Mouse (Mus musculus): ENCODE results near the gene Bud13. TPM values are rescaled to one million over a fixed set of nuclear protein-coding genes. Genes with fewer than 3 reads are reported as not detected.

The Bud13 gene
- 20.8 TPM for polyA plus RNA-seq (2017; shearing (Covaris generic))

GRCm38 (mm10) chr9:46282631-46283436 lies at the start of gene Bud13:
TSS of gene Bud13 (plus strand) at chr9:46283008.

GRCm38 (mm10) chr9:46235596-46235648 lies 47.4 kb upstream of the Bud13 start, which contains the start of gene Apoc3:
TSS of gene Apoc3 (minus strand) at chr9:46235636.

GRCm38 (mm10) chr9:46240526-46241153 lies 42.2 kb upstream of the Bud13 start, which contains the start of gene Apoa4:
TSS of gene Apoa4 (plus strand) at chr9:46240696.

GRCm38 (mm10) chr9:46268343-46268873 lies 14.4 kb upstream of the Bud13 start, which contains the start of gene Apoa5:
TSS of gene Apoa5 (plus strand) at chr9:46268633.

GRCm38 (mm10) chr9:46272677-46273454 lies 9.9 kb upstream of the Bud13 start, which contains the start of gene Zpr1:
TSS of gene Zpr1 (plus strand) at chr9:46273064.

GRCm38 (mm10) chr9:46319886-46320285 lies 37.1 kb downstream of the Bud13 start, which contains the start of gene 4931429L15Rik:
TSS of gene 4931429L15Rik (minus strand) at chr9:46319986.

Other genes starting within 250 kb of the Bud13 start
- gene Apoa1, start 54.4 kb upstream of the Bud13 start, polyA plus RNA-seq (2017; shearing (Covaris generic)): not detected
- gene Apoc3, start 47.4 kb upstream of the Bud13 start, polyA plus RNA-seq (2017; shearing (Covaris generic)): not detected
- not detected for gene Apoa4, start 42.3 kb upstream of the Bud13 start, polyA plus RNA-seq (2017; shearing (Covaris generic))
- gene Apoa5, start 14.4 kb upstream of the Bud13 start, polyA plus RNA-seq (2017; shearing (Covaris generic)): not detected
- gene Zpr1, start 9.9 kb upstream of the Bud13 start, polyA plus RNA-seq (2017; shearing (Covaris generic)): 158 TPM
- gene 4931429L15Rik, start 37.0 kb downstream of the Bud13 start, polyA plus RNA-seq (2017; shearing (Covaris generic)): not detected

All from naive thymus-derived CD4-positive, alpha-beta T cell, adult 5 months (primary cell).